Comparison of ENCODE assay signal across 23 mouse cellular contexts in the genomic region with DNA sequence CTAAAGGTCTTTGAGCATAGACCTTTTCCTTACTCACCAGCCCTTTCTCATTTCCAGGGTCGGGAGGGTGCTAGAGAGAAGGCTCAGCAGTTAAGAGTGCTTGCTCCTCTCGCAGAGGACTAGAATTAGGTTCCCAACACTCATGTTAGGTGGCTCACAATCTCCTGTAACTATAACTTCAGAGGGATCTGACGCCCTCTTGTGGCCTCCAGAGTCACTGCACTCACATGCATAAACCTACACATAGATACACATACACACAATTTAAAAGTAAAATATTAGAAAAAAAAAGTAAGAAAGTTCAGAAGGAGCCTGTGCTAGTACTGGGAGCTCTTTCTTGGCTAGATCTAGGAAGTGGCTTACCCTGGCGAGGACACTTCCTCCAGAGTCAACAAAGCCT. TPM values are rescaled to one million over a fixed set of nuclear protein-coding genes. Genes with fewer than 3 reads are reported as not detected.
DNase-seq lines count a peak whose midpoint lies in the region; ATAC-seq and TF ChIP-seq lines count a peak whose summit lies in the region.
"Had no signal": no experiment of that assay in that cellular context is flagged by ENCODE, and none has a peak within 500 bp of the region (broad histone marks: within the 10 kb centered on the region; RNA-seq: fewer than 3 reads in every experiment).

No protein-coding gene starts in this region.

- intact Hi-C loops in gastrocnemius, adult 2 months (cut with DNase I): loop anchor here (2.0 kb wide), 1 partner anchor 138 kb away; the partner anchor contains the start of gene Kdm3a
- intact Hi-C loops in gastrocnemius, postnatal 36 days (cut with DNase I): loop anchor here (5.0 kb wide), 1 partner anchor 69 kb away; no protein-coding TSS in a partner anchor

- no peak overlapping the region for H3K9ac ChIP-seq in liver, embryonic 14.5 days (replicated peaks)
- no peak overlapping the region for H3K9ac ChIP-seq in liver, embryonic 11.5 days (ENCODE audit: low read depth, low read length)
- H3K9ac ChIP-seq: embryonic facial prominence, embryonic 12.5 days; heart, embryonic 12.5 days; limb, embryonic 13.5 days; liver, embryonic 15.5 days had no signal

- no peaks in the 10 kb centered on the region for H3K9me3 ChIP-seq in liver, embryonic 14.5 days (ENCODE audit: control insufficient read depth, low read length)
- 0 out of 2 replicates have a peak, but pooled peaks cover 5% of the 10 kb centered on the region for H3K9me3 ChIP-seq in liver, embryonic 11.5 days (ENCODE audit: control insufficient read depth, low read length)
- H3K9me3 ChIP-seq in E14TG2a.4 (ENCODE audit: low read length): no peaks in the 10 kb centered on the region
- H3K9me3 ChIP-seq: embryonic facial prominence, embryonic 12.5 days; liver, embryonic 15.5 days had no signal

- H3K27ac ChIP-seq in gastrocnemius, adult 2 months: no peak overlapping the region
- H3K27ac ChIP-seq in liver, embryonic 14.5 days: no peak overlapping the region
- no peak overlapping the region for H3K27ac ChIP-seq in liver, embryonic 11.5 days (ENCODE audit: low read depth, low read length)
- H3K27ac ChIP-seq: embryonic facial prominence, embryonic 12.5 days; limb, embryonic 13.5 days; liver, embryonic 15.5 days; midbrain, embryonic 10.5 days had no signal

- no peak for TF ChIP-seq EP300 in liver, embryonic 14.5 days (IDR thresholded peaks at IDR 0.05; ENCODE audit: low read depth)

- no peaks in the 10 kb centered on the region for H3K27me3 ChIP-seq in liver, embryonic 14.5 days (ENCODE audit: control insufficient read depth, insufficient read depth, low read length)
- H3K27me3 ChIP-seq in liver, embryonic 11.5 days (replicated peaks; ENCODE audit: control insufficient read depth, insufficient read depth, low read length): no peaks in the 10 kb centered on the region
- H3K27me3 ChIP-seq in E14TG2a.4 (ENCODE audit: insufficient read depth, low read length): no peaks in the 10 kb centered on the region
- H3K27me3 ChIP-seq: embryonic facial prominence, embryonic 12.5 days; heart, embryonic 12.5 days; limb, embryonic 13.5 days; liver, embryonic 15.5 days had no signal

- H3K4me3 ChIP-seq in gastrocnemius, adult 2 months: no peak overlapping the region
- no peak overlapping the region for H3K4me3 ChIP-seq in liver, embryonic 14.5 days (ENCODE audit: insufficient read depth in 1 of 2, low read depth in 2 of 2, low read length in 2 of 2)
- no peak overlapping the region for H3K4me3 ChIP-seq in liver, embryonic 11.5 days (ENCODE audit: low read depth, low read length)
- no peak overlapping the region for H3K4me3 ChIP-seq in E14TG2a.4 (replicated peaks; ENCODE audit: low read length)
- H3K4me3 ChIP-seq: embryonic facial prominence, embryonic 12.5 days; heart, embryonic 12.5 days; limb, embryonic 13.5 days; liver, embryonic 15.5 days; midbrain, embryonic 10.5 days had no signal

- ATAC-seq in liver, embryonic 14.5 days (ENCODE audit: insufficient read depth): no peak
- ATAC-seq in liver, embryonic 11.5 days (replicated peaks; ENCODE audit: low FRiP score): no peak
- ATAC-seq: CD4-positive, CD25-positive, alpha-beta regulatory T cell, adult 4 months had no signal

- no peak for DNase-seq in gastrocnemius, adult 2 months
- no peak for DNase-seq in gastrocnemius, postnatal 36 days
- no peak for DNase-seq in liver, embryonic 14.5 days (ENCODE audit: low read depth in 3 of 3, low spot score in 3 of 3)
- no peak for DNase-seq in liver, embryonic 11.5 days (ENCODE audit: low spot score)
- peak; percentile 58 for DNase-seq in ZHBTc4 (ENCODE audit: low read depth, low spot score)
- no peak for DNase-seq in retina, embryonic 14.5 days (ENCODE audit: low spot score)
- DNase-seq: adrenal gland, postnatal 25 days; cerebellum, adult 11 months; cerebellum, postnatal 10 days; gastrocnemius, postnatal 10 days; heart, adult 11 months; heart, postnatal 10 days; kidney, adult 18-20 months; layer of hippocampus, postnatal 36 days; lung, postnatal 10 days; right cerebral cortex, postnatal 14 days had no signal

- H3K36me3 ChIP-seq in liver, embryonic 14.5 days (replicated peaks; ENCODE audit: control insufficient read depth, insufficient read depth, low read depth): no peaks in the 10 kb centered on the region
- no peaks in the 10 kb centered on the region for H3K36me3 ChIP-seq in liver, embryonic 11.5 days (ENCODE audit: control insufficient read depth, insufficient read depth, low read length)
- H3K36me3 ChIP-seq in E14TG2a.4 (ENCODE audit: insufficient read depth, low read length): no peaks in the 10 kb centered on the region
- H3K36me3 ChIP-seq: embryonic facial prominence, embryonic 12.5 days; limb, embryonic 13.5 days; liver, embryonic 15.5 days had no signal

- TF ChIP-seq CTCF in gastrocnemius, adult 2 months (IDR thresholded peaks at IDR 0.05): peak; percentile 45
- TF ChIP-seq CTCF in liver, embryonic 14.5 days (IDR thresholded peaks at IDR 0.05; ENCODE audit: low read depth): peak; percentile 38
- peak; percentile 65 for TF ChIP-seq CTCF in E14TG2a.4 (conservative IDR thresholded peaks at IDR 0.05; ENCODE audit: low read length)

- 71% methylated on average over 4 of the region's 4 CpGs for WGBS in liver, embryonic 14.5 days (ENCODE audit: insufficient replicate concordance)
- 88% methylated on average over 4 of the region's 4 CpGs for WGBS in liver, embryonic 11.5 days

- H3K4me1 ChIP-seq in liver, embryonic 14.5 days (replicated peaks; ENCODE audit: control insufficient read depth in 2 of 2, insufficient read depth in 2 of 2, low read length in 1 of 2): no peaks in the 10 kb centered on the region
- 0 out of 2 replicates have a peak, but pooled peaks cover 4% of the 10 kb centered on the region for H3K4me1 ChIP-seq in liver, embryonic 11.5 days (replicated peaks; ENCODE audit: control insufficient read depth, insufficient read depth, low read length)
- H3K4me1 ChIP-seq in E14TG2a.4 (replicated peaks; ENCODE audit: low read depth, low read length): peaks cover 23% of the 10 kb centered on the region
- H3K4me1 ChIP-seq: embryonic facial prominence, embryonic 12.5 days; heart, embryonic 12.5 days; limb, embryonic 13.5 days; liver, embryonic 15.5 days; midbrain, embryonic 10.5 days had no signal

- H3K4me2 ChIP-seq in liver, embryonic 14.5 days (ENCODE audit: low read depth): no peak overlapping the region
- no peak overlapping the region for H3K4me2 ChIP-seq in liver, embryonic 11.5 days
- H3K4me2 ChIP-seq: embryonic facial prominence, embryonic 12.5 days; heart, embryonic 12.5 days; limb, embryonic 13.5 days; liver, embryonic 15.5 days had no signal

RNA-seq across cellular contexts. Expression of gene Mrpl35, which starts 55.5 kb away (rescaled TPM):
- 10 to 100 TPM; 41.0 to 43.0 TPM for total RNA-seq in gastrocnemius, adult 2 months (2021)
- 10 to 100 TPM; 39.0 to 42.7 TPM for total RNA-seq in gastrocnemius, postnatal 36 days (2021)
- polyA plus RNA-seq in liver, embryonic 14.5 days (2012; rRNA removed): 6.0 and 11.6 TPM in 2 replicates
- polyA plus RNA-seq in liver, embryonic 14.5 days (2014; fragmentation: Nextera tagmentation; extraction: Ambion mirVana): 70.5 and 71.5 TPM in 2 replicates
- 110 and 111 TPM in 2 replicates for polyA plus RNA-seq in liver, embryonic 11.5 days (2014; fragmentation: Nextera tagmentation; extraction: Ambion mirVana)

RNA-seq across cellular contexts. Expression of gene Immt, which starts 59.8 kb away (rescaled TPM):
- 100 to 1,000 TPM; 253 to 335 TPM for total RNA-seq in gastrocnemius, adult 2 months (2021)
- total RNA-seq in gastrocnemius, postnatal 36 days (2021): 100 to 1,000 TPM; 277 to 278 TPM
- 43.4 and 47.0 TPM in 2 replicates for polyA plus RNA-seq in liver, embryonic 14.5 days (2012; rRNA removed)
- polyA plus RNA-seq in liver, embryonic 14.5 days (2014; fragmentation: Nextera tagmentation; extraction: Ambion mirVana): 132 and 133 TPM in 2 replicates
- polyA plus RNA-seq in liver, embryonic 11.5 days (2014; fragmentation: Nextera tagmentation; extraction: Ambion mirVana): 222 and 247 TPM in 2 replicates
